Mouse (Mus musculus) erythroblast, embryonic 14.5 days (primary cell): Measurements from ENCODE around the gene Tbc1d2.

ENCODE experiments used
- GATA1 ChIP-seq: IDR thresholded peaks from 2 replicates; pipeline ENCODE4 v1.6.1; 2012; ENCODE audit warnings: low read length, inconsistent platforms, mixed read lengths
- TAL1 ChIP-seq: IDR thresholded peaks from 3 replicates; pipeline ENCODE4 v1.6.1; 2012; ENCODE audit warnings: low read length, inconsistent platforms, mixed read lengths

DNA sequence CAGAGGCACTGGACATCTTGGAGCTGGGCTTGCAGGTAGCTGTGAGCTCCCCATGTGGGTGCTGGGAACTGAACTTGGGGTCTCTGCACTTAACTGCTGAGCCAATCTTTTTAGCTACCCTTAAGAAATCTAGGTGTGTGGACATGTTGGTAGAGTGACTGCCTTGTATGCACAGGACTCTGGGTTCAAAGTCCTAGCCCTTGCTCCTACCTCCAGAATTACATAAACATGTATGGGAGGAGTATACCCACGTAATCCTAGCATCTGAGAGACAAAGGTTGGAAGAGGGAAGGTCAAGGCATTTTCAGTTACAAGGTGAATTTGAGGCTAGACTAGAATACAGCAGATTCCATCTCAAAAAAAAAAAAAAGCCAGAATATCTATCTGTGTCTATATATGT is 5.3 kb upstream of the Tbc1d2 start:
- TF ChIP-seq GATA1 = no peak
- TF ChIP-seq TAL1 = no peak
